Mouse (Mus musculus) ovary, postnatal 36 days (tissue): ENCODE data around the gene Shank2.

Experiments used
- DNase-seq: peaks from one replicate; pipeline ENCODE4 v3.0.0; 2022; ENCODE audit warnings: low spot score, mixed read lengths

Shank2 gene

GRCm38 (mm10) chr7:144229421-144229820, 227.7 kb downstream of the Shank2 start:
- DNase-seq: no peak

DNA sequence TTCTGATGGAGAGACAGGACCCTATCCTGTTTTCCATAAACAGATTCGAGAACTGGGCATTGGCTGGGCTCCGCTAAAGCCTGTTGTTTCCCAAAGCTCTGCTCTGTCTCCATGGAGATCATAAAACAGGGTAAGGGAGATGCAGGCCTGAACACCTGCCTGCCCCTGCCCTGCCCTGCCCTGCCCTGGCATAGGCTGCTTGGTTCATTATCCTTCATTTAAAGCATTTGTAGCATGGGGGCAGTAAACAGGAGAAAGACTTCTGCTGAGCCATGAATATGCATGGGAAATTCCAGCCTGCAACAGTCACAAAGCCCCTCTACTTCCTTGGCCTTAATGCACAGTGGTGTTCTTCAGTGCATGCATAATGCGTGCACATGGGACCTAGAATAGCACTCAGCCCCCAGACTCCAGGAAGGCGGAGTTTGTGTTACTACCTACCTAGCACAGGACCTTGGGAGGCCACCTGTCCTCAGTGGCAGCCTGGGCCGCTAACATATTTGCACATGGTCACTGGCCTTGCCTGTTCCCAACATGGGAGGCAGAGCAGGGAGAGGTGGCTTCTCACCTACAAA, 230.5 kb downstream of the Shank2 start:
- no peak for DNase-seq

GRCm38 (mm10) chr7:144233479-144233878, 231.8 kb downstream of the Shank2 start:
- no peak for DNase-seq

- no peak for DNase-seq
These were observed 233.1 kb downstream of the Shank2 start for GRCm38 (mm10) chr7:144234783-144235182.

DNA sequence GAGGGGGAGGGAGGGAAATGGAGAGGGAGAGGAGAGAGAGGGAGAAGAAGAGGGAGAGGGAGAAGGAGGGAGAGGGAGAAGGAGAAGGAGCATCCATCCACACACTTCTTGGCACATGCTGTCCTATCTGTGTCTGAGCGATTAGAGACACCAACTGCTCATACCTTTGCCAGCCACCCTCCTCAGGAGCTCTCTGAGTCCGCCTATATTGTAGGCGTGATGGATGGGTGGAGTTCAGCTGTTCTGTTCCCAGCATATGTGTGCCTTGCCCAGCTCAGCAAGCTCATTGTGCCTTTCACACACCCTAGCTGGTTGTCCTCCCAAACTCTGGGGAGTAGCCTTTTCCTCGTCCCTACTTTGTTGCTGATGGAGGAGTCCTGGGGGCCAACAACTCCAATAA, 233.8 kb downstream of the Shank2 start:
- no peak for DNase-seq

DNA sequence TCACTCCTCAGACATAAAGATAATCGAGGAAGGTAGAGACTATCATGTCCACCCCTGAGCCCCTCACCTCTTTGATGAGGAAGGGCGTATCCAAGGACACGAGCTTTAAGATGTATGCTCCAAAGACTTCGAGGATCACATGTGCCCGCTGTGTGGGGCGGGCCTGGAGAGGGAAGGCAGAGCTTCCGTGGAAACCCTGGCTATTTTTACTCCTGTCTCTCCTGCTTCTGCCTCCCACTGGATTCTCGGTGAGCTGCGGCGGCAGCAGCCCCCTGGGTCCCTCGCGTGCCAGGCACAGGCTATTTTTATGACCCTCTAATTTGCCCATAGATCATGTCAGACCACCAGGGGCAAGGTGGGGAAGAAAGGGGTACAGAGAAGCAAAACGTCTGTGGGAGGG, 235.1 kb downstream of the Shank2 start:
- no peak for DNase-seq

GRCm38 (mm10) chr7:144238409-144238808, 236.7 kb downstream of the Shank2 start:
- no peak for DNase-seq

DNA sequence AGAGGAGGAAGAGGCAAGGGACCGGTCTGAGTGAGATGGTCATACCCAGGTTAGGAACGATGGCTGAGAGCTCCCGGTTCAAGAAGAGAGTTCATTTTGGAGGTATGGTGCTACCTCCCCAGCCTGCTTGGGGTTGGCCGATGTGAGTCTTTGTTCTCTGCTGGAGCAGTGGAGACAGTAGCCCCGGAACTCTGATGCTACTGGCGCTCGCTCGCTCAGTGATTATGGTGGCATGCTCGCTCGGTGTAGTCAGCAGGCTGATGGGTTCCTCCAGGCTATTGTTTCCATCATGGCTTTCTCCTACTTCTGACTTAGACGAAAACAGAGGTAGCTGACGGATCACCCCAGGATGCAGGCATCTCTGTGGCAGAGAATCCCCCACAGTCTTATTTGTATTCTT, 237.3 kb downstream of the Shank2 start:
- DNase-seq: no peak

- no peak for DNase-seq
These were observed 238.0 kb downstream of the Shank2 start for GRCm38 (mm10) chr7:144239571-144240370.

DNA sequence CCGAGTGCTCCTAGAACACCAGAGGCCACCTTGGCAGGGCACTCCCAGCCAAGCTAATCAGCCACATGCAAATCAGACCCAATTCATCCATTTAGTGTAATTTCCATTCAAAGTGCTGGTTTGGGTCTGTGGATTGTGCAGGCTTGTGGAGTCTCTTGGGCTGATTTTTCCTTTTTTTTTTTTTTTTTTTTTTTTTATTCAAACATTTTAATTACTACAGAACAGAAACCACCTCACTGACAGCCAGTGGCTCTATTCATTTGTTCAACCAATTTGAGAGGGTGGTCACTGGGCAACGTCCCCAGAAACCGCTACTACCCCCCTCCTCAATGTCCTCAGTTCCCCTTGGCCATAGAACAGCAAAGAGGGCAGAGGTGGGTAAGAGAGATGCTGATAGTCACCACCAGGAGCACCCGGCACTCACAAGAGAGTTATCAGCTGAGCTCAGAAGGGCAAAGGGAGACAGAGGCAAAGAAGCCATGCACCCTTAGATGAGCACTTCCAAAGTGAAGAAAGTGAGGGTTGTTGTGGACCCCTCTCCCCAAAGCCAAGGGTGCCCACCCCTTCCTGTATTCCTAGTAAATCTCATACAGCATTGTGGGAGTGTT, 239.1 kb downstream of the Shank2 start:
- DNase-seq: no peak

- no peak for DNase-seq
These were observed 242.5 kb downstream of the Shank2 start for GRCm38 (mm10) chr7:144244203-144244602.

DNA sequence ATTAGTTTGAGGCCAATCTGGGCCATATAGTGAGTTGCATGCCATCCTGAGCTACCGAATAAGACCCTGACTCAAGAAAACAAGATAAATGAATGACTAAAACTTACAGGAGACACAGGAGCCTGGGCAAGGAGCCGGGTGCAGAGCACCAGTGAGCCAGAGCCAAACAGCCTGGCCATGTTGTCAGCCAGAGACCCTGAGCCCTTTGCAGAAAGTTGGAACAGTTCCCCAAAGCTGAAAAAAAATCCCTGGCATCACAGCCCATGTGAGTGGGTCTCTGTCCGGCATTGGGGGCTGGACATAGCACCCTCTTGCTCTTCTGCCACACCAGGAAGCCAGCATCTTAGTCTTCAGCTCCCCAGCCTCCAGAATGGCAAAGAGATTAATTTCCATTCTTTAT, 244.5 kb downstream of the Shank2 start:
- no peak for DNase-seq

DNA sequence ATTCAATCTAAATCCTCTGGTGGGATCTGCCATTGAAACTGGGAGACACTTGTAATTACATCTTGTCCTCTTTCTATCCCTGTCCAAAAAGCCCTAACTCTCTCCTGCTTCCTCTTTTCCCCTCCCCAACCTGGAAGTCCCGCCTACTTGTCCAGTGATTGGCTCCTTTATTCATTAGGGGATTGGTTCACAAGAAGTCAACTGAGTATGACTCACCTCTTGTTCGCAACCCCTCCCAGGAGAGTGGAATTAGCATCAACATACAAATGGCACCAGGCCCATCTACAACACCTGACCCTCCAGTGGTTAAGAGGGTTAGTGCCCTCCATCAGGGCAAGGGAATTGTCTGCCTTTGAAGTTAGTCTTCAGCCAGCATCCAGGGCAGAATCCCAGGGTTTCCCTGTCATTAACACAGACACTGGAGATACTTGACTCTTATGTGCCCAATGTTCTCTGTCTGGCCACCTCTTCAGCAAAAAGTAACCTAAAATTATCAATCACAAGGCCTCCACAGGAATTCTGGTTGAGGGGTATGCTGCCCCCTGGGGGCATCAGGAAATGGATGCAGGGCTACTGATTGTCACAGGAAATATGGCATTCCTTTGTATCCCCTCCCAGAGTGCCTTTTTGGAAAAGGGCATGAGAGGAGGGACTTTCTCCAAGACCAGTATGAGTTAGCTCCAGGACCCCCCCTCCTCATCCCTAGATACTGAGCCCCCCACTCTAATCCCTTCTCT, 247.1 kb downstream of the Shank2 start:
- no peak for DNase-seq

DNA sequence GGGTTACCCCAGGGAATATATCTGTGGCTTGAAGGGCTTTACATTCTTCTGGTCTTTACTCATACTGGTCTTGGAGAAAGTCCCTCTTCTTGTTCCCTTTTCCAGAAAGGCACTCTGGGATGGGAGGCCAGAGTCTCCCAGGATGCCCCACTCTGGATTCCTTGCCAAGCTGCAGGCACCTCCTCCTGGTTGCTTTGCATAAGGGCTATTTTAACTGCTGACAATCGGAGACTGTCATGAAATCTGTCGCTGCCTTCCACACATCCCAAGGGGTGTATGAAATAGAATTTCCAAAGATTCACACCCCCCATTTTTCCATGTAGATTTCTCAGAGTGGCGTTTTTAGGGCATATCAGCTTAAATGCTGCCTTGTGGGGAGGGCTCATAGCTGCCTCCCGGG, 249.1 kb downstream of the Shank2 start:
- DNase-seq: no peak

GRCm38 (mm10) chr7:144251250-144251649, 249.5 kb downstream of the Shank2 start:
- DNase-seq: no peak

DNA sequence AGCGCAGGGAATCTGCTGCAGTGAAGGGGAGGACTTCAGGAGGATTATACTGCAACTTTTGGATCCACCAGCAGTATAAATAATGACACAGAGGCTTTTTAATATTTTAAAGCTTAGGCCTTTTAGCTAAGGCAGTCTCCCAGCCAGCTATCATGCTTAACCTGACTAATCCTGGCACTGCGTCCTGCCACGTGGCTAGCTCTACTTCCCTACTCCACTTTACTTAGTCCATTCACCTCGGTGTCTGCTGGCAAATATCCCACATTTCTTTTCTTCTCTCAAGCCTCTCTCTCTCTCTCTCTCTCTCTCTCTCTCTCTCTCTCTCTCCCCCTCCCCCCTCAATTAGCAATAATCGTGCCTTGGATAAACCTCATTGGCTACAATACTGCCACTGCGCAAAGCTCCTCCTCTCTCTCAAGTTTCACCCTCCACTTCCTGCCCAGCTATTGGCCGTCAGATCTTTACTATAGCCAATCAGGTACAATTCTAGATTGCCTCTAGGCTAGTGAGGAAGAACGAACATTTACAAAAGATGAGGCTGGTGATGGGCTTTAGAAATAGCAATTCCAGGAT, 253.0 kb downstream of the Shank2 start:
- DNase-seq: no peak

- DNase-seq: no peak
These were observed 256.1 kb downstream of the Shank2 start for GRCm38 (mm10) chr7:144257821-144258220.

- no peak for DNase-seq
These were observed 256.6 kb downstream of the Shank2 start for GRCm38 (mm10) chr7:144258332-144258731.

GRCm38 (mm10) chr7:144262666-144263065, 260.9 kb downstream of the Shank2 start:
- DNase-seq: no peak

- no peak for DNase-seq
These were observed 265.0 kb downstream of the Shank2 start for GRCm38 (mm10) chr7:144266745-144267144.

DNA sequence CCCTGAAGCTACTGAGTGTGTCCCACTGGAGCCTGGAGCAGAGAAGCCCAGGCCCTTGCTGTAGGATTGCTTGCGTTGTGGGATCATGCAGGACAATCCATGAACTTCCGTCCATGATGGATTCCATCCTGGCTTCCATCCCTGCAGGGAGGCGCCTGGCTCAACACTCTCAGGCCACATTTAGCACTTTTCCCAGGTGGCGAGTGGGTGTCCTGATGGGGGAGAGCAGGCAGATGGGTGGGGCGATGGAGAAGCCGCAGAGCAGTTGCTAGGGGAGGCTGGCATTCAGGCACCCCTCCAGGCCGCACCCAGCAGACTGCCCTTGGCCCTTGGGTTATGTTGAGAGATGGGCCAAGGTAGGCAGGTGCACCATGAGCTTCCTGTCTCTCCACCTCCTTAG, 266.6 kb downstream of the Shank2 start:
- DNase-seq: no peak

DNA sequence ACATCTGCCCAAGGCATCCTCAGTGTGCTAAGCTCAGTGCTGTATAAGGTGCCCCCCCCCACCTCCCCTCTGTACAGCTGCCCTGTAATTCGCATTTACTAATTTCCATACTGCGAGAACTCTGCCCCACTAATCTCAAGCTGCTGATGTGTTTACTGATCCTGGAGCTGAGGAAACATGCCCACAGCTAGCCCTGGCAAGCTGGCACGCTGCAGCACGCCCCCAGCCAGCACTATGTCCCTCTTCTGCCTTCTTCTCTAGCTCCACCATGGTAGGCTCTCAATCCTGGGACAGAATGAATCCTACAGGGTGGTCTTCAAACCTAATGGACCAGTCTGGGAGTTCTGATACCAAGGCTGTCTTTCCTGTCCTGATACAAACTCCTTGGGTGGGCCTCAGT, 267.1 kb downstream of the Shank2 start:
- no peak for DNase-seq
